In genomic region chrX:167209828-167210227, GRCm38 (mm10) we compare ENCODE assay signal across 9 mouse cellular contexts. TPM values are rescaled to one million over a fixed set of nuclear protein-coding genes. Genes with fewer than 3 reads are reported as not detected.
DNase-seq lines count a peak whose midpoint lies in the region; ATAC-seq and TF ChIP-seq lines count a peak whose summit lies in the region.
"Had no signal": no experiment of that assay in that cellular context is flagged by ENCODE, and none has a peak within 500 bp of the region (broad histone marks: within the 10 kb centered on the region; RNA-seq: fewer than 3 reads in every experiment).

No protein-coding gene starts in this region.

- peak overlapping the region; percentile 42; the same call in 1 of the 2 replicates for H3K4me2 ChIP-seq in limb, embryonic 11.5 days (ENCODE audit: low read depth, severe bottlenecking)
- H3K4me2 ChIP-seq in hindbrain, embryonic 15.5 days = peak overlapping the region; percentile 48
- peak overlapping the region; percentile 58 for H3K4me2 ChIP-seq in midbrain, postnatal 0 days (ENCODE audit: low read depth, low read length, poor library complexity, severe bottlenecking)

- no peak overlapping the region for H3K27ac ChIP-seq in limb, embryonic 11.5 days (replicated peaks; ENCODE audit: low read depth, low read length)
- H3K27ac ChIP-seq in limb, embryonic 10.5 days = no peak overlapping the region
- H3K27ac ChIP-seq in cortical plate, adult 2 months (ENCODE audit: insufficient read depth, low read length) = no peak overlapping the region
- H3K27ac ChIP-seq in hindbrain, embryonic 15.5 days (replicated peaks) = peak overlapping the region; percentile 94
- H3K27ac ChIP-seq in midbrain, postnatal 0 days (ENCODE audit: low read depth, low read length) = peak overlapping the region; percentile 89

- no peak for TF ChIP-seq POLR2A in cortical plate, adult 2 months (IDR thresholded peaks at IDR 0.05; ENCODE audit: extremely low read depth, insufficient read depth, low read length)

- no peaks in the 10 kb centered on the region for H3K4me1 ChIP-seq in limb, embryonic 11.5 days (ENCODE audit: control insufficient read depth, insufficient read depth, low read length)
- H3K4me1 ChIP-seq in limb, embryonic 10.5 days = no peaks in the 10 kb centered on the region; the same call in none of the 2 replicates
- H3K4me1 ChIP-seq in cortical plate, adult 2 months (ENCODE audit: control insufficient read depth, insufficient read depth, low read length) = no peaks in the 10 kb centered on the region; the same call in 1 of the 2 replicates
- peaks cover 15% of the 10 kb centered on the region for H3K4me1 ChIP-seq in hindbrain, embryonic 15.5 days (replicated peaks)
- no peaks in the 10 kb centered on the region for H3K4me1 ChIP-seq in midbrain, postnatal 0 days (ENCODE audit: insufficient read depth, low read length)

- no peak for DNase-seq in limb, embryonic 11.5 days (ENCODE audit: low spot score)
- no peak for DNase-seq in limb, embryonic 10.5 days (ENCODE audit: low spot score)
- DNase-seq in midbrain, postnatal 0 days (ENCODE audit: low spot score) = no peak
- no peak for DNase-seq in urinary bladder, adult 18-20 months (ENCODE audit: low spot score in 2 of 2)
- DNase-seq in ovary, postnatal 14 days (ENCODE audit: low spot score) = no peak
- no peak for DNase-seq in kidney, adult 8-10 months

- H3K9ac ChIP-seq in limb, embryonic 11.5 days (ENCODE audit: low read length) = no peak overlapping the region
- H3K9ac ChIP-seq in hindbrain, embryonic 15.5 days = peak overlapping the region; percentile 40; the same call in 1 of the 2 replicates
- peak overlapping the region; percentile 88; the same call in 1 of the 2 replicates for H3K9ac ChIP-seq in midbrain, postnatal 0 days (replicated peaks; ENCODE audit: low read length, poor library complexity, severe bottlenecking)

- TF ChIP-seq CTCF in cortical plate, adult 2 months (IDR thresholded peaks at IDR 0.05; ENCODE audit: extremely low read depth, insufficient read depth, low read length) = no peak
- no peak for TF ChIP-seq CTCF in midbrain, postnatal 0 days (IDR thresholded peaks at IDR 0.05)

- H3K36me3 ChIP-seq in limb, embryonic 11.5 days (ENCODE audit: control insufficient read depth, insufficient read depth, low read length) = no peaks in the 10 kb centered on the region
- no peaks in the 10 kb centered on the region for H3K36me3 ChIP-seq in limb, embryonic 10.5 days
- H3K36me3 ChIP-seq in hindbrain, embryonic 15.5 days = no peaks in the 10 kb centered on the region
- H3K36me3 ChIP-seq in midbrain, postnatal 0 days (ENCODE audit: insufficient read depth, low read length) = no peaks in the 10 kb centered on the region

- H3K9me3 ChIP-seq in limb, embryonic 11.5 days (ENCODE audit: control insufficient read depth, low read length) = no peaks in the 10 kb centered on the region
- H3K9me3 ChIP-seq in limb, embryonic 10.5 days (replicated peaks) = no peaks in the 10 kb centered on the region
- H3K9me3 ChIP-seq in hindbrain, embryonic 15.5 days = no peaks in the 10 kb centered on the region
- H3K9me3 ChIP-seq in midbrain, postnatal 0 days (ENCODE audit: low read length) = no peaks in the 10 kb centered on the region

- peaks cover 21% of the 10 kb centered on the region for H3K27me3 ChIP-seq in limb, embryonic 11.5 days (ENCODE audit: control insufficient read depth, insufficient read depth, low read length)
- peaks cover 82% of the 10 kb centered on the region for H3K27me3 ChIP-seq in limb, embryonic 10.5 days (ENCODE audit: low read depth, poor library complexity, severe bottlenecking)
- H3K27me3 ChIP-seq in hindbrain, embryonic 15.5 days = no peaks in the 10 kb centered on the region
- H3K27me3 ChIP-seq in midbrain, postnatal 0 days (ENCODE audit: insufficient read depth, low read length) = no peaks in the 10 kb centered on the region

- ATAC-seq in limb, embryonic 11.5 days (ENCODE audit: insufficient number of reproducible peaks, low FRiP score, low TSS enrichment, low read depth) = no peak
- no peak for ATAC-seq in hindbrain, embryonic 15.5 days (ENCODE audit: low FRiP score, low read depth)
- ATAC-seq in midbrain, postnatal 0 days (ENCODE audit: low FRiP score) = no peak

- WGBS in limb, embryonic 11.5 days = 59% methylated on average over 8 of the region's 8 CpGs
- WGBS in limb, embryonic 10.5 days = 67% methylated on average over 8 of the region's 8 CpGs
- WGBS in hindbrain, embryonic 15.5 days = 38% methylated on average over 8 of the region's 8 CpGs
- 31% methylated on average over 8 of the region's 8 CpGs for WGBS in midbrain, postnatal 0 days

- no peak overlapping the region; the same call in 1 of the 2 replicates for H3K4me3 ChIP-seq in limb, embryonic 11.5 days (ENCODE audit: low read depth, low read length)
- H3K4me3 ChIP-seq in limb, embryonic 10.5 days = no peak overlapping the region; the same call in 1 of the 2 replicates
- H3K4me3 ChIP-seq in cortical plate, adult 2 months (ENCODE audit: insufficient read depth, low read length) = peak overlapping the region; percentile 78
- peak overlapping the region; percentile 55 for H3K4me3 ChIP-seq in hindbrain, embryonic 15.5 days
- peak overlapping the region; percentile 56 for H3K4me3 ChIP-seq in midbrain, postnatal 0 days (ENCODE audit: low read depth, low read length)

RNA-seq across cellular contexts. Expression of gene Tmsb4x, which starts 0.7 kb away (rescaled TPM):
- 1,267 and 1,325 TPM in 2 replicates for polyA plus RNA-seq in limb, embryonic 11.5 days (2014; fragmentation: Nextera tagmentation; extraction: Ambion mirVana)
- polyA plus RNA-seq in limb, embryonic 10.5 days (2016; fragmentation: Nextera tagmentation; extraction: Ambion mirVana) = 920 and 943 TPM in 2 replicates
- 2,113 and 2,186 TPM in 2 replicates for polyA plus RNA-seq in cortical plate, adult 2 months (2012; rRNA removed)
- polyA plus RNA-seq in hindbrain, embryonic 15.5 days (2015; fragmentation: Nextera tagmentation; extraction: Ambion mirVana) = 4,994 and 5,532 TPM in 2 replicates
- total RNA-seq in midbrain, postnatal 0 days (2014; rRNA removed) = 1,032 and 1,416 TPM in 2 replicates
- polyA plus RNA-seq in midbrain, postnatal 0 days (2015; fragmentation: Nextera tagmentation; extraction: Ambion mirVana) = 4,228 and 4,382 TPM in 2 replicates

RNA-seq across cellular contexts. Expression of gene Tlr8, which starts 54.3 kb away (rescaled TPM):
- 0.07 and 0.11 TPM in 2 replicates for polyA plus RNA-seq in limb, embryonic 11.5 days (2014; fragmentation: Nextera tagmentation; extraction: Ambion mirVana)
- polyA plus RNA-seq in limb, embryonic 10.5 days (2016; fragmentation: Nextera tagmentation; extraction: Ambion mirVana) = not detected in 2 replicates
- 0.08 and 0.09 TPM in 2 replicates for polyA plus RNA-seq in cortical plate, adult 2 months (2012; rRNA removed)
- polyA plus RNA-seq in hindbrain, embryonic 15.5 days (2015; fragmentation: Nextera tagmentation; extraction: Ambion mirVana) = 0.13 and 0.22 TPM in 2 replicates
- 0.11 TPM in 1 of 2 replicates, not detected in the other for total RNA-seq in midbrain, postnatal 0 days (2014; rRNA removed)
- polyA plus RNA-seq in midbrain, postnatal 0 days (2015; fragmentation: Nextera tagmentation; extraction: Ambion mirVana) = 0.05 TPM in 1 of 2 replicates, not detected in the other
- total RNA-seq: layer of hippocampus, postnatal 10 days had no signal

Comparison
In these comparisons a context has a peak if more than half of its experiments do, and no peak if none do; other contexts are left out.
1. H3K27ac ChIP-seq: peak in hindbrain, embryonic 15.5 days (single experiment) and midbrain, postnatal 0 days (single experiment); none in limb, embryonic 11.5 days (single experiment), limb, embryonic 10.5 days (single experiment) and cortical plate, adult 2 months (single experiment).
2. H3K4me3 ChIP-seq: peak in cortical plate, adult 2 months (single experiment), hindbrain, embryonic 15.5 days (single experiment) and midbrain, postnatal 0 days (single experiment); none in limb, embryonic 11.5 days (single experiment) and limb, embryonic 10.5 days (single experiment).
3. Peak in every context shown above with its lines, with median percentiles within 50 percentile points of each other: H3K4me2 ChIP-seq.